Mouse (Mus musculus) Muller cell, postnatal 12 days (primary cell): ENCODE data around the gene Sgta.

Source experiments
- DNase-seq: peaks from one replicate; pipeline ENCODE4 v3.0.0-alpha.2; 2015; ENCODE audit errors: inconsistent ontology term

The Sgta gene

GRCm38 (mm10) chr10:81019687-81020086 is 40.3 kb downstream of the Sgta start:
- no peak for DNase-seq

GRCm38 (mm10) chr10:81018326-81018725 is 41.7 kb downstream of the Sgta start:
- no peak for DNase-seq

- DNase-seq: peak; percentile 60
Observed at GRCm38 (mm10) chr10:81016645-81017044, 43.3 kb downstream of the Sgta start.

GRCm38 (mm10) chr10:81015666-81016065 is 44.3 kb downstream of the Sgta start:
- no peak for DNase-seq

- peak; percentile 97 for DNase-seq
Observed at GRCm38 (mm10) chr10:81014393-81015384, 45.3 kb downstream of the Sgta start, which contains the start of gene Gng7. Gng7 (minus strand) TSS chr10:81014945.

GRCm38 (mm10) chr10:81010851-81011250 is 49.1 kb downstream of the Sgta start:
- peak; percentile 67 for DNase-seq

GRCm38 (mm10) chr10:81007240-81007639 is 52.7 kb downstream of the Sgta start:
- no peak for DNase-seq

GRCm38 (mm10) chr10:81006005-81006677 is 53.8 kb downstream of the Sgta start:
- DNase-seq: no peak

GRCm38 (mm10) chr10:81001161-81001560 is 58.8 kb downstream of the Sgta start:
- DNase-seq: no peak

GRCm38 (mm10) chr10:81000197-81001062 is 59.6 kb downstream of the Sgta start:
- DNase-seq: no peak

- peak; percentile 84 for DNase-seq
Observed at GRCm38 (mm10) chr10:80999362-81000196, 60.4 kb downstream of the Sgta start.

GRCm38 (mm10) chr10:80998778-80999177 is 61.2 kb downstream of the Sgta start:
- DNase-seq: no peak

- no peak for DNase-seq
Observed at GRCm38 (mm10) chr10:80998021-80998420, 62.0 kb downstream of the Sgta start.

GRCm38 (mm10) chr10:80997332-80997731 is 62.6 kb downstream of the Sgta start:
- DNase-seq: no peak

GRCm38 (mm10) chr10:80996501-80996900 is 63.5 kb downstream of the Sgta start:
- no peak for DNase-seq

- DNase-seq: peak; percentile 78
Observed at GRCm38 (mm10) chr10:80995091-80995632, 64.8 kb downstream of the Sgta start.

- DNase-seq: no peak
Observed at GRCm38 (mm10) chr10:80994621-80995020, 65.4 kb downstream of the Sgta start.
